Mouse (Mus musculus) spleen, embryonic (tissue): ENCODE data around the gene Tbata.

Experiments
- CTCF ChIA-PET: fragments of 350-600 bp; sonication (Branson Sonifier 250); formaldehyde crosslinking; loops from one replicate; lab custom pipeline; 2022; lab: Charles Lee

Gene Tbata

DNA sequence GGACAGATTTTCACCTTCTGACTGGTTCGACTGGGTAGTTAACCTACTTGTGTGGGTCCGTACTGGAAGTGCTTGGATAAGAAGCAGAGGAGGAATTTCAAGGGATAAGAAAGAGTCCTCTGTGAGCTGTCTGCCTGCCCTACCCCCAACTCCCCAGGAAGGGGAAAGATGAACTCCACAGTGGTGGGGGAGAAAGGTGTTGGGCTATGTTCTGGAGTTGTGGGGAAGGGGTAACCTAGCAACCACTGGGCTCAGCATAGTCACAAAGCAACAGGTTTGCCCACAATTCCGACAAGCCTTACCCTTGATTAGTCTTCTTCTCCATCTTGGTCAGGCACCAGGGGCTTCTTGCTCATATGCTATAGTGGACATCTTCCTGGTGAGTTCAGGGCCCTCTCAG lies at the start of gene Tbata:
Gene Tbata, plus strand, starts transcription at position 301 of the 400 bp plus-strand sequence.
- CTCF ChIA-PET: no interaction called here

DNA sequence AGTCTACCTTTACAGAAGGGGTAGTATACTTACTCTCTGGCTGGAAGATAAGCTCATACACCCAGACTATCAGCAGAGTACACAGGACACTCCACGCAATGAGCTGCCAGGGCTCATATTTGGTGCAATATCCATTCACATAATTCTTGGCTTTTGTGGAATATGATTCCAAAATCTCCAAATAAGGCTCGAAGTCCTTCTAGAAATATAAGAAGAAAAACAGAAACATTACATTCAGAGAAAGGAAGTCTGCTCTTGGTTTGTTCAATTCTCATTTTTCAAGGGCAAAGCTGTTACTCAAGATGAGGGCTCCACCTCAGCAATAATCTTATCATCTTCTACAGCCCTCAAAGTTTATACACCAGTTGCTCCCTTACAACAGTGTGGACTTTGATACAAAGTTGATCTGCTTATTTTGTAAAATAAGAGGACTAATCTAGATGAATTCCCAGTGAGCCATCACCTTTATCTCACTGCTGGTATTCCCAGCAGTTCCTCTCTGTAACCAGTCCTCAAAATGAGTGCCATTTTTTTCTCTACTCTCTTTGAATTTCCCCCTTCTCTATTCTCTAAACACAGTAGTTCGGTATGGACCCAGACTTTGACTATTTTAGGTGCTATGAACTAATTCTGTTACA lies 48.4 kb upstream of the Tbata start:
- CTCF ChIA-PET: interaction anchor here (0.7 kb wide), 1 partner anchor 20 kb away, joined by 3 read pairs; no protein-coding TSS in a partner anchor

DNA sequence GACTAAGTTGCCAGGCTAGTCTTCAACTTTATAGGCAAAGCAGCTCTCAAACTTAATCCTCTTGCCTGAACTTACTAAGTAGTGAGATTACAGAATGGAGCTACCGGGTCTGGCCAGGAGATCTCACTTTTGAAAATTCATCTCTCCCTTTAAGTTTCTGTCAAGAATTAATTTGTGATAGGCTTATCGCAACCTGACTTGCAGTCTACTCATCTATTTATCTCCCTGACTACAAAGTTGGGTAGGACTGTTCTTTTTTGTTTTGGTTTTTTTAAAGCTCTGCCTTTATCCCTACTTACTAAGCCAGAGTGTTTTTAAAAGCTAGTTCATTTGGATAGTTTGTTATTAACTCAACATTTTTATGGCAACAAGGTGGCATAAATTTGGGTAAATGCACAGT lies 47.3 kb upstream of the Tbata start:
- CTCF ChIA-PET: interaction anchor here (0.6 kb wide), 1 partner anchor 1430 kb away, joined by 9 read pairs; no protein-coding TSS in a partner anchor

DNA sequence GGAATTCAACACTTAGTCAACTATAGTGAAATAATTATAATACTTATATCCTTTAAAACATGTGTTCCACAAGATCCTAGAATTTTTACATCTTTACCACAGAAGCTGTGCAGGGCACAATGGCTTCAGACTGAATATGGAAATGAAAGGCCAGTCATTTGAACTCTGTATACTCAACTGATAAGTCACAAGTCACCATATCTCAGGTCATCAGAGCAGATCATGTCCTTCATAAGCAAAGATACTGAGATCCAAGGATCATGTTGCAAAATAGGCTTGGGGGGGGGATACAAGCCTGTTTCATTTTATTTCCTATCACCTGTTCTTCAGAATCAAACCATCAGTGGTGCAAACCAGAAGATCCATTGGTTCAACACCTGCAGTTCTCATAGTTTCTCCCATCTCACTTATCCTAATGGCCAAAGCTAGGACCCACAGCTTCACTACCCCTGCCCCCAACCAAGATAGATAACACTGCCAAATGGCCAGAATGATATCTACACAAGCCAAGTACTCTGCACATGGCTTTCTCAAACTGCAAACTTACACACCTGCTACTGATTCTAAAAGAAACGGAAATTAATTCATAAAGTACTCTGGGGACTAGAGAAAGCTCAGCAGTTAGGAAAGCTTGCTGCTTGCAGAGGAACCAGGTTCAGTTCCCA lies 42.9 kb upstream of the Tbata start:
- CTCF ChIA-PET: no interaction called here

DNA sequence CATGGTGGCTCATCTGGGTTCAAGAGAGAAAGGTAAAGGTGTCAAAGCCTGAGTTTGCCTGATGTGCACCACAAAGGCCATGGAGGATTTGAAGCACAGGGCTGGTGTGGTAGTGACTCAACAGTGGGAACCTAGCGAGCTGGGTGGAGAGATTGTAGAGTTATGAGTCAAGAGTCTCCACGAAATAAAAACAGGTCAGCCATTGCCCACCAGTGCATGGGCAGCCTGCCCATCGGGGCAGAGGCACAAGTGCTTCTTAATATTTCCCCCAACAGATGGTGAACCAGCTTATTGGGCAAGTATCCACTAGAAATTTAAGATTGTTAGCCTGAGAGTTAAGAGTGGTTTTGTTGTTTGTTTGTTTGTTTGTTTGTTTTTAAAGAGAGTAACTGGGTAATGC lies 40.8 kb upstream of the Tbata start:
- CTCF ChIA-PET: no interaction called here

DNA sequence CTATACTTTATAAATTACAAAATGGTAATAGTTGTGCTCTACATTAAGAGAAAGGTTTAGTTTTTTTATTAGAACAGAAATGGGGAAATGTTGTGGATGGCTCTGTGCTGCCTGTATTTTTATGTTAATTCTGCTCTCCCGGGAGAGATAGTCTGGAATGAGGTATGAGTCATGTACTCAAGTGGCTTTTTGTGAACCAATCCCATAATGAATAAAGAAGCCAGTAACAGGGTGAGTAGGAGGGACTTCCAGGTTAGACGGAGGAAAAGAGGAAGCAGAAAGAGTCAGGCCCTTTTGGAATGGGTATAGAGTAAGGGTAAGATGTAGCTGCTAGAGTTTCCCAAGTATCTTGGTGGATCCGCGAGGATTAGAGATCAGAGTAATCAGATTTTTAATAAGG lies 37.7 kb upstream of the Tbata start:
- CTCF ChIA-PET: interaction anchor here (0.7 kb wide), 1 partner anchor 313 kb away, joined by 3 read pairs; no protein-coding TSS in a partner anchor

DNA sequence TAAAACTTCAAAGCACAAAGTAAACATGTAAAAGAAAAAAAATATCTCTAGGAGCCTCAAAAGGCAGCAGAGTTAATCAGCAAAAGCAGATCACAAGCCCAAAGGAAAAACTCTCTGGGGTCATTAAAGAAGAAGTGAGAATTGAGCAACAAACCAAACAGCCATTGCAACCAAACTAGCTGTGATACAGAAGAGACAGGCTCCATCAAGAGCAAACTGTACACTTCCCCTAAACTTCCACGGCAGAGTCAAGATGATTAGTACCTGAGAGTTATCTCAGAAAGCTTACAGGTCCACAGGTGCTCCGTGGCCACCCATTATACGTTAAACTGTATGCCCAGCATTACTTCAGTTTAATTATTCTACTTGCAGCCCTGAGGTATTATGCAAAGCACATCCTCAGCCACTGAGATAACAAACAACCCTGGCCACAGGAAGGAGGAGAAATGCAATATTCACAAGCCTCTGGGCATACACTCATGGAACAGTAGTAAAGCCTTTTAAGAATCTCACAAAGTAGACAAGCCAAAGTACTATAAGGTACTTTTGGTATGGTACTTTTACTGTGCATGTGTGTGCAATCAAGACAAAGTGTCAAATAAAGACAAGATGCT lies 36.4 kb upstream of the Tbata start:
- CTCF ChIA-PET: no interaction called here

DNA sequence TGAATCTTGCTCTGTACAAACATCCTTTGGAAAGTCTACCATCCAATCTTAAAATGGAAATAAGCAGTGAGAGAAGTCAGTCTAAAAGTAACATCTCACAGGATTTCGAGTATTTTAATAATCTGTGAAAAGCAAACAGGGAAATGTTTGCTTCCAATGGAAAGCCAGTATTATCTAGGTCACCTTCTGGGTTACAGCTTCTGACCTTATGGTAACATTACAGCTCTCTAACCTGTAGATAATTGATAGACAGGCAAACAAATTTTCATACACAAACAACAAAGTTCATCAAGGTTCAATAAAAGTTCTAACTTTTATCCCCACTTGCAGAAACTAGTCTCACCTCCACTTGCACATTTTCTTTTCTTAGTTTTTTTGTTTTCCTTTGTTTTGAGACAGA lies 34.2 kb upstream of the Tbata start:
- CTCF ChIA-PET: no interaction called here

DNA sequence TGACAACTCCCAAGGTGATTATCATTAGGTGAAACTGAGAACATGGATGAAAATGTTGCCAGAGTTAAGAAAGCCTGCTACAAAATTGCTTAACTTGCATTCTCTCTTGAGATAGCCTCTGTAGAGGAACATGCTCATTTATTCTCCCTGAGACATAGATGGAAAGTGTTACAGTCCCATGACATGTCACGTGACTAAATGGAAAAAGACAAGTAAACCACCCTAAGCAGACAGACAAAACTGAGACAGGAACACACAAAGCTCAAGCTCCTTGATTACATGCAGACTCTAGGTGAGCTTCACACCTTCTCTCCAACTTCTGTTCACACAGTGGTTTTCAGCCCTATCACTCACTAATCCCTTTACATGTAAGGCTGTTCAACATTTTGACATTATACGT lies 28.4 kb upstream of the Tbata start:
- CTCF ChIA-PET: interaction anchor here (1.1 kb wide), 1 partner anchor 20 kb away, joined by 3 read pairs; no protein-coding TSS in a partner anchor

DNA sequence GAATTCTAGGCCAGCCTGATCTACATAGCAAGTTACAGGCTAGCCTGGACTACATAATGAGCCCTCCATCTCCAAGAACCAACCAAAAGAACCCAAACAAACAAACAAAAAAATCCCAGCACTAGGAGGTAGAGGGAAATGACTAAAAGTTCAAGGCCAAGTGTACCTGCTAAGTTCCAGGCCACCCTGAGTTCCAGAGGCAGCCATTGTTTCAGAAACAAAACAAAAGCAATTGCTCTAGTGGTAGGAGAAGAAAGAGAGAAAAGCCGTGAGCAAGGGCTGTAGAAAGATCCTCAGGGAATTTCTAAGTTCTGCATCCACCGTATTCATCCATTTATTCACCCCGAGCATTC lies 26.0 kb upstream of the Tbata start:
- CTCF ChIA-PET: no interaction called here

DNA sequence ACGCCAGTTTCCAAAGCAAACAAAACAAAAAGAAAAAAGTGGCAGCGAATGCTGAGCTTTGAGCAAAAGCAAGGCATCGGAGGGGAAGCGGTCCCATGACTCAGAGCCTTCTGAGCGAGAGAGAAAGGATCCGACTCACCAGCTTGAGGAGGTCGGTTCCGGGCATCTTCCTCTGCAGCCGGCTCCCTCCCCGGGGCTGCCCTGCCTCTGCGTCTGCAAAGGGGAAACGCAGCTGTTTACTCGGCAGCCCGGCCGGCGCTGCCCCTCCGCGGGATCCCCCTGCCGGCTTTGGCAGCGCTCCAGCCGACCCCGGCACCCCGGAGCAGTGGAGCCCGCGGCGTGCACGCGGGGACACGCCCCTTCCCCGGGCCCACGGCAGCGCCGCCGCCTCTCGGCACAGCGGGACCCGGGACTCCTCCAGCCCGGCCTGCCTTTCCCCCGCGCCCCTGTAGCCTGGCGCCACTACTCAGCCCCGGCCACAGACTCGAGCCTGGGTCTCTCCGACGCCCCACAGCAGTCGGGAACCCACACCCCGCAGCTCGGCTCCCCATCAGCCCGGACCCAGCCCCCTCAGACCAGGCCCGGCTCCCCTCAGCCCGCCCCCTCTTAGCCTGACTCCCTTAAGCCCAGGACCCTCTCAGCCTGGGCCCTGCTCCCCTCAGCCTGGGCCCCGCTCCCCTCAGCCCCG lies 25.5 kb upstream of the Tbata start:
- CTCF ChIA-PET: no interaction called here

DNA sequence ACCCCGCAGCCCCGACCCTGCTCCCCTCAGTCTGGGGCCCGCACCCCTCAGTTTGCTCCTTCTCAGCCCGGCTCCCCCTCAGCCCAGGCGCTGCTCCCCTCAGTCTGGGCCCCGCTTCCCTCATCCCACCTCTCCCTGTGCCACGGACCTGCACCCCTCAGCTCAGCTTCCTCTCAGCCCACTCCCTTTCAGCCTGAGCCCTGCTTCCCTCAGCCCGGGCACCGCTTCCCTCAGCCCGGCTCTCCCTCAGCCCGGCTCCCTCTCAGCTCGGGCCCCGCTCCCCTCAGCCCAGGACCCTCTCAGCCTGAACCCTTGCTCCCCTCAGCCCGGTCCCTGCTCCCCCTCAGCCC lies 25.0 kb upstream of the Tbata start:
- CTCF ChIA-PET: no interaction called here

DNA sequence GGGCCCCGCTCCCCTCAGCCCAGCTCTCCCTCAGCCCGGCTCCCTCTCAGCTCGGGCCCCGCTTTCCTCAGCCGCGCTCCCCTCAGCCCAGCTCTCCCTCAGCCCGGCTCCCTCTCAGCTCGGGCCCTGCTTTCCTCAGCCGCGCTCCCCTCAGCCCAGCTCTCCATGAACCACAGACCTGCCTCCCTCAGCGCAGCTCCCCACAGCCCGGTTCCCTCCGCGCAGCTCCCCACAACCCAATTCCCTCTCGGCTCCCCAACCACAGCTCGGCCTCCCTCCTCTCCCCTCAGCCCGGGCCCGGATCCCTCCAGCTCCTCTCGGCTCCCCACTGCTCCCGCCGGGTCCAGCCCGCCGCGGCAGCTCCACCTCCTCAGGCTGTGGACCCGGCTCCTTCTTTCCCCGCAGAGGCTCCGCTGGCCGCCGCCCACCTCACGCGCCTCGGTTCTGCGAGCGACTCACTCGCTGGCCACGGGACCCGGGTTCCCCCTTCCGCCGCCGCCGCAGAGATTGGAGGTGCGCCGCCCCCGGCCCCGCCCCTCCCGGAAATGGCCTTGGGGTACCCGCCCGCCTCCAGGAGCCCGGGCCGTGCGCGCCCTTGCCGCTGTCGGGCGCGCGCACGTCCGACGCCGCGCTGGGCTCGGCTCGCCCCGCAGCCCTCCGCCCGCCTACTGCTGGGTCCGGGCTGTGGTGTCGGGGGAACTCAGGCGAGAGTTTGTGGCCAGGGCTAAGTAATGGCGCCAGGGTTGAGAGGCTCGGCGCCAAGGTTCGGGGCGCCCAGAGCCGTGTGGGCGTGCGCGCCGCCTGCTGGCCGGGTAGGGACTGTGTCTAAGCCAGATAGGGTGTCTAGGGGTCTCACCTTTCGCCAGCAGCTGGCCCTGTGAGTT lies 24.4 kb upstream of the Tbata start, which contains the start of gene Sgpl1:
Gene Sgpl1, minus strand, starts transcription at position 547 of the 884 bp plus-strand sequence.
- CTCF ChIA-PET: interaction anchor here (1.1 kb wide), 1 partner anchor 25 kb away, joined by 3 read pairs; no protein-coding TSS in a partner anchor

DNA sequence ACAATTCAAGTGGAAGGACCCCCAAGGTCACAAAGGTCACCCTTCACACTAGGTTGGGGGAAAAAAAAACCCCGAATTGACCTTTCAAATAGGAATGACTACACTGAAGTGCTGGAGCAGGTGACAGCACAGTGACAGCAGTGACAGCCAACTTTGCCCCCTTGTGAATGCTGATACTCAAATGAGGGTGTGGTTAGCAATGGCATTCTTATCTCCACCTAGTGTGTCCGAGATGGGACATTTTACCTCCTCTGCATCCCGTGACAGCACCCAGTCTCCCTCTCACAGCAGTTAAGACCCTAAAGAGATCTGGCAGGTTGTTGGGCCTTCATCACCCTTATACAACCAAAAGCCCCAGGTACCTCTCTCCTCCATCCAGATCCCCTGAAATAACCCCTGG lies 22.3 kb upstream of the Tbata start:
- CTCF ChIA-PET: no interaction called here

DNA sequence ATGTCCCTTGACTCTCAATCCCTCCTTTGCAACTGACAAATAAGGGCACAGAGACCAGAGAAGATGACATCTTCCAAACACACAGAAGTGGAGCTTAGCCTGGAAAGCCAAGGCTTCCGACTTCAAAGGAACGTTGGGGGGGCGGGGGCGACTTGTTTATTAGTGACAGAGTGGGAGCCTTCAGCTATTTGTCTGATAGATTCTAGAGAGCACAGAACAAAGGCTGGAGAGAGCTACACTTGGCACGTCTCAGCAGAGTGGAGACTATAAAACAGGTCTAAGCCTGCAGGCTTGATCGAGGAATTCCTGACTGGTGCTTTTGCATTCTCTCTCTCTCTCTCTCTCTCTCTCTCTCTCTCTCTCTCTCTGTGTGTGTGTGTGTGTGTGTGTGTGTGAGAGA lies 21.1 kb upstream of the Tbata start:
- CTCF ChIA-PET: no interaction called here

DNA sequence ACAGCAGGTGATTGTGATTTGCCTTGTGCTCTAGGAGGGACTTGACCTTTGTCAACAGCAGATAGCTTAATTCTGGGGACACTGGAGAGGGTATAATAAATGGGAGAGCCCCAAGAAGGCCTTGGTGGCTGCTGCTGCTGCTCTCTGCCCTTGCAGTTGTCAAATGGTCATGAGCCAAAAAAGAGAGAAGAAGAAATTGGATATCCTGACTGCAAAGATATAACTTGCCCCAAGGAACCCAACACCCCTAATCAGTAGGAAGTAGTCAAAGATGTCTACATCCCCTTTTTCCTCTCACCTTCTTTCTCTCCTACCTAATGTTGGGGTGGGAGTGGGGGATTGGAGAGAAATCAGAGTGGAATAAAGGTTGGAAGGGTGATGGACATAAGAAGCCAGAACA lies 19.6 kb upstream of the Tbata start:
- CTCF ChIA-PET: no interaction called here

DNA sequence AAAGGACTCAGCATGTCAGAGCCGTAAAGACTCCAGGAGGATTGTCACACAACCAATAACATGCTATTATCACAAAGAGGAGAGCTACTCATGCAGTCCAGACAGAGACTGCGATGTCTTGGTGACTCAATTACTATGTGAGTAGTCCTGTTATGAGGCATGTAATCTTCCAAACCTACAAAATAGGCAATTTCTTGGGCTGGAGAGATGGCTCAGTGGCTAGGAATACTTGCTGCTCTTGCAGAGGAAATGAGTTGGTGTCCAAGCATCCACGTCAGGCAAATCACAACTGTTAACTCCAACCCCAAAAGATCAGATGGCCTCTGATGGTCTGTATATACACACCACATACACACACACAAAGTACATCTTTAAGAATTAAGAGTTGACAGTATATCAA lies 16.1 kb upstream of the Tbata start:
- CTCF ChIA-PET: no interaction called here

DNA sequence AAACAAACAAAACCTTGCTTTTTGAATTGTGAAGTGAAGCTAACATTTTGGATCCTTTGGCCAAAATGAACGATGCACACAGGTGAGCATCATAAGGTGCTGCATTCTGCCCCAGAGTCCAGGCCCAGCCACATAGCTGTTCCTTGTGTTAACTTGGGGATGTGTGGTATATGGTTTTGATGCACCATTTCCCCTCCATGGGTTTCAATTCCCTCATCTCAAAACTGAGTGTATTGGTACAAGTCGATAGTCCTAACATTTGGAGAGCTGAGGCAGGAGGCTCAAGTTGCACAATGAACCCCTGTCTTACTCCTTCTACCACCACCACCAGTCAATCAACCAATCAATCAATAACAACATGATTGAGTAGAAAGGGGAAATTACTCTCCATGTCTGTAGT lies 15.3 kb upstream of the Tbata start:
- CTCF ChIA-PET: no interaction called here

DNA sequence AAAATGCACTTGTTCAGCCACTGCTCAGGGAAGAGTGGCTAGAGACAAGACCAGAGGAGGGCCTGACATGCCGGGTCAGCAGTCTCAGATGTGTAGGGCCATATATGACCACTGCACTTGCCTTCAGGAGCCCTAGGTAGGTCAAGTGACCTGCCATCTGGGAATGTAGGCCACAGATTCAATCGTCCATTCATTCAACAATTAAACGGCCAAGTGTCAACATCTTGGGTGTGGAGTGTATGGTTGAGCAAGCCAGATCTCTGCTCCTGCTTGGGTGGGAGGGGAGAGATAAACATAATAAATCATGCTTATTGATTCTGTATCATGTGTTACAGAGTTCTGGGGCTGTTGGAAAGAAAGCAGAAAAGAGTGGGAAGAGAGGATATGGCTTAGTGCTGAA lies 13.2 kb upstream of the Tbata start:
- CTCF ChIA-PET: no interaction called here

DNA sequence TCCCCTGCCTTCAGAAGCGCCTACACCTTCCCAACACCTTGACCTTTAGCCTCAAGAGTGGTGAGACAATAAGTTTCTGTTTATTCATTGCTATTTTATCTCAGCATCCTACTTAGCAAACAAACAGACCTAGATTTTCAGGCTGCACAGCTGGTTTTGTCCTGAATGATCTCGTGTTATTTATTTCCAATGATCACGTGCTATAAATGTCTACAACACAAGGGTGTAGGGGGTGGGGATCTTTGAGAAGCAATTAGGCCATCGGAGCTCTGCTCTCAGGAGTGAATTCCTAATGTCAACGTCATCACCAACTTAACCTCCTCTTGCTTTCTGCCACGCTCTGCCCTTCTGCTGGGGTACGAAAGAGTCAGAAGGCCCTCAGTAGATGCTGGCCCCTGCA lies 11.7 kb upstream of the Tbata start:
- CTCF ChIA-PET: no interaction called here

DNA sequence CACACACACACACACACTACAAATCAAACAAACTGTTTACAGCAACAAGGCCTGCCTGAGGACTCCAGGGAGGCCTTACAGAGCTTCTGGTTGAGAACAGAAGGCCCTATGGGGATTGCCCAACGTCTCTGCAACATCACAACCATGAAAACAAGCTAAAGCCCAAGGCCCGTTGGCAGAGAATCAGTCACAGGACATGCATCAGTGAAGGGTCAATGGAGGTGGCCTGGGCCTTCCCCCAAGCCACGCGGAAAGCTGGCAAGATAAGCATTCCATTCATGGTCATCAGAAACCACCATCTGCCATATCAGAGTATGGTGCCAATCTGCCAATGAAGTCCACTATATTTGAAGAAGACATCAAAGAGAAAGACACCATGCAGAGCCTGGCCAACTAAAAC lies 11.1 kb upstream of the Tbata start:
- CTCF ChIA-PET: no interaction called here
